Mouse (Mus musculus): ENCODE data around the gene Slc9a9. TPM values are rescaled to one million over a fixed set of nuclear protein-coding genes. Genes with fewer than 3 reads are reported as not detected.

The Slc9a9 gene
- polyA plus RNA-seq, 1 experiment = 0.69 TPM

GRCm38 (mm10) chr9:94740841-94741240 lies 71.1 kb downstream of the Slc9a9 start:
- Histone ChIP-seq H3K27me3 (replicated peaks) (peaks cover 2% of the 10 kb centered on the region), H3K4me1 (peaks cover 39% of the 10 kb centered on the region)

GRCm38 (mm10) chr9:94743291-94743690 lies 73.6 kb downstream of the Slc9a9 start:
- Histone ChIP-seq H3K4me3 (replicated peaks) (no peak overlapping the region), H3K9me3 (0 out of 2 replicates have a peak, but pooled peaks cover 6% of the 10 kb centered on the region), H3K27me3 (replicated peaks) (peaks cover 2% of the 10 kb centered on the region), H3K36me3 (replicated peaks; ENCODE audit: low read length) (no peaks in the 10 kb centered on the region), H3K4me1 (peaks cover 20% of the 10 kb centered on the region)
- TF ChIP-seq FLI1 (IDR thresholded peaks at IDR 0.05; ENCODE audit: low read length) = no peak
- TF ChIP-seq GATA1 (IDR thresholded peaks at IDR 0.05; ENCODE audit: borderline replicate concordance, low read length) = no peak

More at GRCm38 (mm10) chr9:94740841-94741240, 71.1 kb downstream of the Slc9a9 start:
- TF ChIP-seq GATA1 (IDR thresholded peaks at IDR 0.05; ENCODE audit: borderline replicate concordance, low read length) (no peak), FLI1 (IDR thresholded peaks at IDR 0.05; ENCODE audit: low read length) (no peak)
- Histone ChIP-seq H3K36me3 (replicated peaks; ENCODE audit: low read length) (no peaks in the 10 kb centered on the region), H3K9me3 (0 out of 2 replicates have a peak, but pooled peaks cover 6% of the 10 kb centered on the region), H3K4me3 (replicated peaks) (no peak overlapping the region)

- TF ChIP-seq FLI1 (IDR thresholded peaks at IDR 0.05; ENCODE audit: low read length) (no peak), GATA1 (IDR thresholded peaks at IDR 0.05; ENCODE audit: borderline replicate concordance, low read length) (no peak)
Measured at GRCm38 (mm10) chr9:94748503-94748902, 78.8 kb downstream of the Slc9a9 start.

GRCm38 (mm10) chr9:94750187-94750586 lies 80.5 kb downstream of the Slc9a9 start:
- Histone ChIP-seq H3K4me1 (no peaks in the 10 kb centered on the region), H3K27me3 (replicated peaks) (no peaks in the 10 kb centered on the region), H3K4me3 (replicated peaks) (no peak overlapping the region), H3K9me3 (0 out of 2 replicates have a peak, but pooled peaks cover 4% of the 10 kb centered on the region), H3K36me3 (replicated peaks; ENCODE audit: low read length) (peaks cover 4% of the 10 kb centered on the region)
- TF ChIP-seq GATA1 (IDR thresholded peaks at IDR 0.05; ENCODE audit: borderline replicate concordance, low read length) (no peak), FLI1 (IDR thresholded peaks at IDR 0.05; ENCODE audit: low read length) (no peak)

More at GRCm38 (mm10) chr9:94748503-94748902, 78.8 kb downstream of the Slc9a9 start:
- H3K9me3 ChIP-seq = no peaks in the 10 kb centered on the region
- H3K4me1 ChIP-seq = no peaks in the 10 kb centered on the region
- no peaks in the 10 kb centered on the region for H3K27me3 ChIP-seq (replicated peaks)
- H3K4me3 ChIP-seq (replicated peaks) = no peak overlapping the region
- H3K36me3 ChIP-seq (replicated peaks; ENCODE audit: low read length) = peaks cover 4% of the 10 kb centered on the region

- 0 out of 2 replicates have a peak, but pooled peaks cover 4% of the 10 kb centered on the region for H3K9me3 ChIP-seq
- TF ChIP-seq FLI1 (IDR thresholded peaks at IDR 0.05; ENCODE audit: low read length) (no peak), GATA1 (IDR thresholded peaks at IDR 0.05; ENCODE audit: borderline replicate concordance, low read length) (no peak)
- H3K4me3 ChIP-seq (replicated peaks) = no peak overlapping the region
- no peaks in the 10 kb centered on the region for H3K27me3 ChIP-seq (replicated peaks)
- peaks cover 4% of the 10 kb centered on the region for H3K36me3 ChIP-seq (replicated peaks; ENCODE audit: low read length)
- no peaks in the 10 kb centered on the region for H3K4me1 ChIP-seq
Measured at GRCm38 (mm10) chr9:94750935-94751637, 81.4 kb downstream of the Slc9a9 start.

GRCm38 (mm10) chr9:94751638-94752021 lies 81.9 kb downstream of the Slc9a9 start:
- H3K27me3 ChIP-seq (replicated peaks) = no peaks in the 10 kb centered on the region

GRCm38 (mm10) chr9:94752121-94752520 lies 82.4 kb downstream of the Slc9a9 start:
- Histone ChIP-seq H3K9me3 (0 out of 2 replicates have a peak, but pooled peaks cover 4% of the 10 kb centered on the region), H3K27me3 (replicated peaks) (no peaks in the 10 kb centered on the region), H3K4me1 (no peaks in the 10 kb centered on the region), H3K4me3 (replicated peaks) (no peak overlapping the region), H3K36me3 (replicated peaks; ENCODE audit: low read length) (peaks cover 4% of the 10 kb centered on the region)
- no peak for TF ChIP-seq GATA1 (IDR thresholded peaks at IDR 0.05; ENCODE audit: borderline replicate concordance, low read length)
- no peak for TF ChIP-seq FLI1 (IDR thresholded peaks at IDR 0.05; ENCODE audit: low read length)

More at GRCm38 (mm10) chr9:94751638-94752021, 81.9 kb downstream of the Slc9a9 start:
- Histone ChIP-seq H3K4me3 (replicated peaks) (no peak overlapping the region), H3K36me3 (replicated peaks; ENCODE audit: low read length) (peaks cover 4% of the 10 kb centered on the region), H3K4me1 (no peaks in the 10 kb centered on the region), H3K9me3 (0 out of 2 replicates have a peak, but pooled peaks cover 4% of the 10 kb centered on the region)
- TF ChIP-seq GATA1 (IDR thresholded peaks at IDR 0.05; ENCODE audit: borderline replicate concordance, low read length) = no peak
- TF ChIP-seq FLI1 (IDR thresholded peaks at IDR 0.05; ENCODE audit: low read length) = no peak

- TF ChIP-seq GATA1 (IDR thresholded peaks at IDR 0.05; ENCODE audit: borderline replicate concordance, low read length) (no peak), FLI1 (IDR thresholded peaks at IDR 0.05; ENCODE audit: low read length) (no peak)
- no peaks in the 10 kb centered on the region for H3K27me3 ChIP-seq (replicated peaks)
- H3K36me3 ChIP-seq (replicated peaks; ENCODE audit: low read length) = no peaks in the 10 kb centered on the region
- 0 out of 2 replicates have a peak, but pooled peaks cover 2% of the 10 kb centered on the region for H3K9me3 ChIP-seq
- H3K4me3 ChIP-seq (replicated peaks) = no peak overlapping the region
- no peaks in the 10 kb centered on the region for H3K4me1 ChIP-seq
Measured at GRCm38 (mm10) chr9:94759904-94760303, 90.2 kb downstream of the Slc9a9 start.

GRCm38 (mm10) chr9:94768114-94768513 lies 98.4 kb downstream of the Slc9a9 start:
- no peak for TF ChIP-seq GATA1 (IDR thresholded peaks at IDR 0.05; ENCODE audit: borderline replicate concordance, low read length)
- TF ChIP-seq FLI1 (IDR thresholded peaks at IDR 0.05; ENCODE audit: low read length) = no peak
- Histone ChIP-seq H3K4me1 (no peaks in the 10 kb centered on the region), H3K36me3 (replicated peaks; ENCODE audit: low read length) (no peaks in the 10 kb centered on the region), H3K9me3 (no peaks in the 10 kb centered on the region), H3K4me3 (replicated peaks) (no peak overlapping the region), H3K27me3 (replicated peaks) (no peaks in the 10 kb centered on the region)

- TF ChIP-seq FLI1 (IDR thresholded peaks at IDR 0.05; ENCODE audit: low read length) (no peak), GATA1 (IDR thresholded peaks at IDR 0.05; ENCODE audit: borderline replicate concordance, low read length) (no peak)
- no peaks in the 10 kb centered on the region for H3K9me3 ChIP-seq
Measured at GRCm38 (mm10) chr9:94768524-94768923, 98.8 kb downstream of the Slc9a9 start.

More at GRCm38 (mm10) chr9:94768524-94768923, 98.8 kb downstream of the Slc9a9 start:
- Histone ChIP-seq H3K4me1 (no peaks in the 10 kb centered on the region), H3K27me3 (replicated peaks) (no peaks in the 10 kb centered on the region), H3K4me3 (replicated peaks) (no peak overlapping the region), H3K36me3 (replicated peaks; ENCODE audit: low read length) (no peaks in the 10 kb centered on the region)

Data from megakaryocyte, embryonic 14.5 days (primary cell).